Mouse (Mus musculus) layer of hippocampus, adult 9-10 months (tissue): Measurements from ENCODE around the gene Nedd9.

Experiments used
- DNase-seq: peaks from one replicate; pipeline ENCODE4 v3.0.0; 2022; ENCODE audit warnings: low spot score

Gene Nedd9

GRCm38 (mm10) chr13:41410191-41411074 lies 76.7 kb downstream of the Nedd9 start:
- DNase-seq: no peak

- DNase-seq: no peak
Measured at GRCm38 (mm10) chr13:41409291-41409690, 77.9 kb downstream of the Nedd9 start.

- DNase-seq: no peak
Measured at GRCm38 (mm10) chr13:41408374-41408952, 78.7 kb downstream of the Nedd9 start.

DNA sequence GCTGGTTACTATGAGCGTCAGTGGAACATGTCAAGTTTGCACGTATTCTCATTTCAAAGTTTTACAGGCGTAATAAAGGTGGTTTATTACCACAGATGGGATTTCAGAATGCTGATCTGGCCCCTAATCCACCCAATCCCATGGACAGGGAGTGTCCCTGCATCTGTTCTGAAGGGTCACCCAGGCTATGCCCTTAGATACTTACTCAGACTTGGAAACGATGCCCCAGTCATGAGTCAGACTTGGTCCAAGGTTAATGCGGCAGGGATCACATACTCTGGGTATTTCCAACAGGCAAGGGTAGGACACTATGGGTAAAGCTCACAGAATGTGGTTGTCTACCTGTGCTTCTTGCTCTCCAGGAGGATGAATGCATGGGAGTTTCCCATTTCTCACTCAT lies 82.2 kb downstream of the Nedd9 start:
- no peak for DNase-seq

- DNase-seq: no peak
Measured at GRCm38 (mm10) chr13:41403838-41404237, 83.3 kb downstream of the Nedd9 start.

DNA sequence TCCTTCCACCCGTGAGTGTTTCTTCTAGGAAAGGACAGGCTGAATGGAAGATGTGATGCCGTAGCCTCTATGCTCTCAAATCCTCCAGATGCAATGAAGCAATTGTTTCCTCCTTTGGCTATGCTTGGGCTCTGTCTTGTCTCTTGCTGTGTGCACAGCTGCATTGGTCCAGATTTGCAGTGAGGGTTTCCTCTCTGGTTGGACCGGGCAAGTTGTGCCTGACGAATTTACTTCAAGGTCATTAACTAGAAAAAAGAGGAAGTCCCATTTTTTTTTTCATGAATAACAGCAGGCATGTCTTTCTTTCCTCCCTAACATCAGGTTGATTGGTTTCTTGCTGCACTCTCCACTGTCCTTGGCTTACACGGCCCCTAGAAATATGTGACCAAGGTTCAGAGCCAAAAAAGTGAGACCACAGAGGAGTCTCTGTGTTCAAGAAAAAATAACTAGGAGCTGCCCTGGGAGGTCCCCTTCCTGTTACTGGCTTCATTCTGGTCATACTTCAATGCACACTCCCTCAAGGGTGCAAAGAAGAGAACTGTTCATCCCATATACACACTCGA lies 84.6 kb downstream of the Nedd9 start:
- DNase-seq: no peak

- DNase-seq: no peak
Measured at GRCm38 (mm10) chr13:41401775-41402174, 85.4 kb downstream of the Nedd9 start.

DNA sequence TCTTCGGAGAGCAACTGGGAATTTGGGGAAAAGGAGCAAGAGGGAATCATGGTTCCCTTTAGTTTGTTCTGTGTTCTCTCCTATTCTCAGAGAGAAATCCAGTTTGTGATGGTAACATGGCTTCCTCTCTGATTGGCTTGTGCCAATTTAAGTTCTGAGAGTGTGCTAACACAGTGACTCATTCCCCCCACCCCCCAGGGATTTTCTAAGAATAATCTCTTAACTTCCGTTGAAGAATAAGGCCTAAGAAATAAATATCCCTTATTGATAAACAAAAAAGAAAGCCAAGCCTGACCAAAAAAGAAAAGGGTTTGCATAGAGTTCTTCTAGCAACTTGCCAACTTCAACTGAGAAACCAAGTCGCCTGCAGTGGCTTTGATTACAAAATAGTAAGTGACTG lies 86.9 kb downstream of the Nedd9 start:
- no peak for DNase-seq

GRCm38 (mm10) chr13:41392191-41392590 lies 95.0 kb downstream of the Nedd9 start:
- no peak for DNase-seq

- no peak for DNase-seq
Measured at GRCm38 (mm10) chr13:41390698-41391097, 96.5 kb downstream of the Nedd9 start.

DNA sequence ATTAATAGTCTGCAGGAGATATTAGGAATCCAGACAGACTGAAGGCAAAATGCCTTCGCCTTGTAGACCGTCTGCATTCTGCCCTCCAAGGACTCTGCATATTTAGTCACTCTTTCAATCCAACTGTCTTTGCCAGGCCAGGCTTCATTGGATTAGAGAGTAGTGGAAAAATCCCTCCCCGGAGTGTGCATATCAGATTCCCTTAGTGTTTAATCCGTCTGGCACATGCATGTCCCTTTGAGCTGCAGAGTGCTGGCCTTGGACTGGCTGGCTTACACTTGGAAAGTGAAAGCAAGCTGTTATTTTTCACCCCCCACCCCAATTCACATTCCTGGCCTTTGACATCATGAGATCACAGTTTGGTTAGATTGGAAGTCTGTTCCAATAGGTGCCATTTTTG lies 100.6 kb downstream of the Nedd9 start:
- no peak for DNase-seq

GRCm38 (mm10) chr13:41384896-41385295 lies 102.3 kb downstream of the Nedd9 start:
- no peak for DNase-seq

- no peak for DNase-seq
Measured at GRCm38 (mm10) chr13:41382635-41383034, 104.5 kb downstream of the Nedd9 start.

GRCm38 (mm10) chr13:41381806-41382546 lies 105.2 kb downstream of the Nedd9 start:
- no peak for DNase-seq

DNA sequence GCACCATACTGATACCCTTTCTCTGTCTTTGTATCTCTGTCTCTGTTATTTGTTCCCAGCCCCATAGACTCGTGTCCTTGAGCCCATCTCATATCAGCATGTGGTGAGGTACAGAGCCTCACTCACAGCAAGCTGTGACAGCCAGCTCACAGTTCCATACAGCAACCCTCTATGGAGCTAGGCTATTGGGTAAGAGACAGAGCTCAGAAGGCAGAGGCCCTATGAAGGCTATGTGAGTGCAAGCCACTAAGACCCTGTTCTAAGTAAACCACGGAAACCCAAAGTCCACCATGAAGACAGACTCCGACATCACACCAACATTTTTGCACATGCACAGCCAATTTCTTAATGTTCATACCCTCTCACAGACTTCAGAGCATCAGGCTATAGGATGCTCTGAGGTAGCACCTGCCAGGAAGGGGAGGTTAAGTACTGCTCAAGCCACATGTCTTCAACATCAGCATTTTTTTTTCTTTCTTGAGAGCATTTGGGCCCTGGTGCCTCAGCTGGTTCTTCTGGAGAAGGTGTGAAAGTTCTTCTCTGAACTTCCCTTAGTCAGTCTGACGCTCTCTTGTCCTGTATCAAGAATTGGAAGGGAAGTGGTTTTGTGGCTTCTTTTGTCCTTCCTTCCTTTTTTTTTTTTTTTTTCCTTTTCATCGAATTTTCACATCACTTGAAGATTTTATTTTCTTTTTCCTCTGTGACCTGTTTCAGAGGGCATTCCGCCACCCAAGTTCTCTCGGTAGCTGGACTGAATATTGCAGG lies 105.9 kb downstream of the Nedd9 start:
- DNase-seq: no peak

DNA sequence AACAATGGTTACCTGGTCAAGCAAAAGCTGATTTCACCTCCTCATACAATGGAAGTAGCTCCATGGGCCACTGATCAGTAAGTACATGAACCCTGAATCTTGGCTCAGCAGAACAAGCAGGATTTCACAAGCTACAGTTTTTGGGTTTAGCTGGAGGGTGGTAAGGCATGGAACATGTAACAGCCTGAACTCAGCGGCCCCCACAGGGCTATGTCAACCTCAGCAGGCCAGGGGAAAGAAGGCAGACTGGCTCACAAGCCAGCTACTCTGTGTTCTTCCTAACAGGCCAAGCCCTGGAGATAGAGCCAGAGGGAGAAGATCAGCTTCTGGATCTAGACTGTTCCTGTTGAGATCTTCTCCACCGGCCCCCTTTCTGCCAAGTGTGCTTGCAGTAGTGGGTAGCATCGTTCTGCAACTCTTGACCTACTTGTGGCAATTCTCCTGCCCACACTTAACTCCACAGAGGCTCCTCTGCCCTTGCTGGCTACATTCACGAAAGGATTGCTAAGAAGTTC lies 107.2 kb downstream of the Nedd9 start:
- DNase-seq: no peak

DNA sequence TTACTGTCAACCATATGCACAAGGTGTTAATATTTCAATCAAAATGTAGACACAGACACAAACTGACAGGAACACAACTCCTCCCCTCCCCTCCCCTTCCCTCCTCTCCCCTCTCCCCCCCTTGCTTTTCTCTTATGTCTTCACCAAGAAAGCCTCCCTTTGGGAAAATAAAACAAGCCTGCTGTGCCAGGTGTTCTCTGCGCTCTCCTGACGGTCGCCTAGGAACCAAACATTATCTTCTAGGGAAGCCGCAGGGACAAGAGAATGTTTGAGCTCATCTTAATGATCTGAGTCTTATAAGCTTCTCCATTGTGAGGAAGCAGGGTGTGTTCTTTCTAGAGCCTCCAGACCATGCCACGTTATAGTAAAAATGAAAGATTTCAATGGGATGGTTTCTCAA lies 108.7 kb downstream of the Nedd9 start:
- DNase-seq: no peak

DNA sequence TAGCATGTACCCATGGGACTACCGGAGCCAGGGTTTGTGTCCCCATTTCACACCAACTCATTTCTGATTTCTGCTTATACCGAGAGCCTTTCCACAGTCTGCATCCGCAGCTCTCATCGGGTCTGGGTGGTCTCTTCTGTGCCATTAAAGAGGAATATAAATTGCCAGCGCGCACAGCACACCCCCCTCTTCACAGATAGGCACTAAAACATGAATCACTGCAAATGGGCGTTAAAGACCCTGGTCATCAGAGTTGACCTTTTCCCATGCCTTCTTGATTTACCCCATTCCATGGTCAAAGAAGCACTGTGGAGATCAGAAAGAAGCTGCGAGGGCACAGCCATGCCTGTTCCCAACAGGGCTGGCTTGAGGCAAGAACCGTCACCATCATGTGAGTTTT lies 109.3 kb downstream of the Nedd9 start:
- no peak for DNase-seq

DNA sequence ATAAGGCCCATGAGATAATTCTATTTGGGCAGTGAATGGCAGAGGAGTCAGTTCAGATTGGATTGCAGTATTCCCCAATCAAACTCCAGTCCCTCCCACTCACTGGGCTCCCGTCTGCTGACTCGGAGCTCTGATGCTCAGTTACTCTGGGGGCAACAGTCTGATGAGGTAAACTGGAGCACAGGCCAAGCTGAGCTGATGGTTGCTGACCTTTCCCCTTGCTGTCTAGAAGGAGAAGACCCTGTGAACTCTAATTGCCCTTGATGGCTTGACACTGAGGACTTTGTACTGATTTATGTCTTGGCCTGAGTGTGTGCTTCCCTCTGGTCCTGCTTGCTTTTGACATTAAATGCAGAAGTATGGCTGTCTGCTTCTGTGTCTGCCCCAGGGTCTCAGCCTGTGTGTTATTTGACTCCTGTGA lies 110.1 kb downstream of the Nedd9 start:
- no peak for DNase-seq

DNA sequence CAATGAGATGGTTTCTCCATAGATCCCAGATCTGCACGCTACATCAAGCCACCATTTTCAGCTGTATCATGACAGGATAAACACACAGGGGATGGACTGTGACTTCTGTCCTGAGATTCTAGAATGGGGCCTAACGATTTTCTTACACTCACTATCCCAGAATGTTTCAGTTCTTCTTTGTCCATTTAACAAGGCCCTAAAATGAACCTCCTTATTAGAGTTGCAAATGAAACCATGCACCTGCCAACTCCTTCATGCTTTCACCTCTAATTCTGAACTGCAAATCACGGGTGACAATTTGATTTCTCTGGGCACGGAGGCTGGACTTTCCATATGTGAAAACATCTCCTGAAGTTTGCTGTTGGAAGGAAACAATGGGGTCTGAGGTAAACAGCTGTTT lies 111.1 kb downstream of the Nedd9 start:
- DNase-seq: no peak

DNA sequence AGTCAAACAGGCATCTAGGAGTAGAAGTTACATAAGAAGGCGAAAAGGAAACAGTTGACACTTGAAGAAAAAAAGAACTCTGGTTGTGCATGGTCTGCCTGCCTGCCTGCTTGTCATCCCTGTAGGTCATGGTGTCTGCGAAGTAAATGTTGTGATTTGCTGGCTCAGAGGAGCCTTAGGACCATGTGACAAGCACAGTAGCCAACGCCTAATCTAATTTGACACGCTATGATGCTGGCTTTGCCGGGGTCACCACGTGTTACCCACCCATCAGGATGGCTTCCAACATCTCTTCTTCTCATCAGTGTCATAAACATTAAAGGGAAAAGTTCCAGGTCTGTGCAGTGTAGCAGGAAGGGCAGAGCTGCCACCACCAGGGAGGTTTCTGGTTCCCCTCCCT lies 111.5 kb downstream of the Nedd9 start:
- no peak for DNase-seq

DNA sequence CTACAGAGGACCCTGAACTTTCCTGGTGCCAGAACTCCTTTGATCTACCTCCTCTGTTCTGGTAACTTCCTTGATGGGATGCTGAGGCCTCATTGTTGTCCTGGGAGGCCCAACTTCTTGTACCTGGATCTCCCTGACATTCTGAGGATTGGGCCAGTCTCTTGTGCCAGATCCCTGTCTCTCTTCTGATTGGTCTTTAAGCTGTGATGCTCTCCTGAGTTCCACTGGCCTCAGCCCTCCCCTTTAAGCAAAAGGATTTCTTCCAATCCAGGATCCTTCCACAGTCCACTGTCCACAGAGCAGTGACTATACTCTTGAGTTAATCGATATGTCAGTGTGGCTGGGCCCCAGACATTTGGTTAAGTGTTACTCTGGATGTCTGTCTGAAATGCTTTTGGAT lies 112.3 kb downstream of the Nedd9 start:
- no peak for DNase-seq
